Mouse (Mus musculus) lung, embryonic 14.5 days (tissue): ENCODE data around the gene Cops3. TPM values are rescaled to one million over a fixed set of nuclear protein-coding genes. Genes with fewer than 3 reads are reported as not detected.
A peak's percentile ranks its signal among the peaks of the same experiment; 100 is the strongest.

Experiments
- ATAC-seq: fragments of 200-750 bp; cut with Nextera tagmentation; 2 replicates; pipeline ENCODE4 v1.8.0; 2017; ENCODE audit warnings: mild to moderate bottlenecking, moderate TSS enrichment, moderate library complexity; ENCODE audit not compliant: insufficient read depth
- DNase-seq: peaks from one replicate; pipeline ENCODE4 v3.0.0-alpha.2; 2015
- H3K27ac ChIP-seq: fragments of 300-500 bp; sonication (generic); 2 replicates; pipeline ENCODE4 v1.5.1; 2014; ENCODE audit warnings: low read depth, mild to moderate bottlenecking, moderate library complexity
- H3K27me3 ChIP-seq: fragments of 300-500 bp; sonication (generic); 2 replicates; pipeline ENCODE4 v1.6.1; 2014; ENCODE audit warnings: low read length, control low read depth; ENCODE audit not compliant: insufficient read depth
- H3K36me3 ChIP-seq: fragments of 300-500 bp; sonication (generic); 2 replicates; pipeline ENCODE4 v1.6.1; 2014; ENCODE audit warnings: control low read depth; ENCODE audit not compliant: insufficient read depth
- H3K4me1 ChIP-seq: fragments of 300-500 bp; sonication (generic); 2 replicates; pipeline ENCODE4 v1.6.1; 2014; ENCODE audit warnings: antibody characterized with exemption, control low read depth; ENCODE audit not compliant: insufficient read depth
- H3K4me2 ChIP-seq: fragments of 300-500 bp; sonication (generic); 2 replicates; pipeline ENCODE4 v1.6.1; 2014; ENCODE audit warnings: mild to moderate bottlenecking
- H3K4me3 ChIP-seq: fragments of 300-500 bp; sonication (generic); 2 replicates; pipeline ENCODE4 v1.5.1; 2014; ENCODE audit warnings: low read depth, low read length
- H3K9ac ChIP-seq: fragments of 300-500 bp; sonication (generic); 2 replicates; pipeline ENCODE4 v1.6.1; 2014
- H3K9me3 ChIP-seq: fragments of 300-500 bp; sonication (generic); 2 replicates; pipeline ENCODE4 v1.6.1; 2016; ENCODE audit warnings: low read depth, low read length, control low read depth
- CTCF ChIP-seq: IDR thresholded peaks from 2 replicates; pipeline ENCODE4 v1.5.1; 2016; ENCODE audit warnings: antibody characterized with exemption, low read depth
- WGBS: fragments of 180-500 bp; shearing (Covaris S2); extraction: QIAGEN DNeasy Blood & Tissue Kit; methylation state at CpG from one replicate; pipeline ENCODE4 v1.1.7; 2014; 5-methylcytosine and 5-hydroxymethylcytosine counted together
- polyA plus RNA-seq: library from polyadenylated mRNA; unstranded; fragments of >200 nt; fragmentation: Nextera tagmentation; extraction: Ambion mirVana; gene quantifications from 2 replicates; pipeline ENCODE4 v1.2.1, GENCODE M21; 2014

Gene Cops3
- polyA plus RNA-seq, result 224 and 228 TPM in 2 replicates

- peak within 1 kb of the TSS; percentile 70 for H3K4me2 ChIP-seq
- DNase-seq, result peak; percentile 99
- H3K27ac ChIP-seq, result peak within 1 kb of the TSS; percentile 98
- no peaks in the 10 kb centered on the region for H3K27me3 ChIP-seq
- peak within 1 kb of the TSS; percentile 98 for H3K4me3 ChIP-seq
- peak; percentile 96 for ATAC-seq
- H3K36me3 ChIP-seq, result peaks cover 26% of the 10 kb centered on the region
- no peaks in the 10 kb centered on the region for H3K9me3 ChIP-seq
- peaks cover 6% of the 10 kb centered on the region; the same call in 1 of the 2 replicates for H3K4me1 ChIP-seq
- TF ChIP-seq CTCF, result peak; percentile 15; the same call in 1 of the 2 replicates
- WGBS, result under 1% methylated on average over 43 of the region's 43 CpGs
- peak within 1 kb of the TSS; percentile 95 for H3K9ac ChIP-seq
These were observed at the start of gene Cops3 for GRCm38 (mm10) chr11:59839459-59840126. Cops3 (minus strand) TSS chr11:59839838.

GRCm38 (mm10) chr11:59888151-59888550, 48.5 kb upstream of the Cops3 start:
- Histone ChIP-seq H3K27me3 (no peaks in the 10 kb centered on the region), H3K27ac (no peak overlapping the region), H3K36me3 (no peaks in the 10 kb centered on the region), H3K9me3 (no peaks in the 10 kb centered on the region), H3K4me1 (0 out of 2 replicates have a peak, but pooled peaks cover 4% of the 10 kb centered on the region), H3K9ac (no peak overlapping the region), H3K4me3 (no peak overlapping the region), H3K4me2 (no peak overlapping the region)
- DNase-seq, result no peak
- 69% methylated on average over 5 of the region's 5 CpGs for WGBS
- ATAC-seq, result no peak
- TF ChIP-seq CTCF, result no peak

- no peak overlapping the region for H3K9ac ChIP-seq
- no peak overlapping the region for H3K27ac ChIP-seq
- no peaks in the 10 kb centered on the region for H3K27me3 ChIP-seq
- 68% methylated on average over 1 of the region's 1 CpGs for WGBS
- H3K9me3 ChIP-seq, result no peaks in the 10 kb centered on the region
- H3K4me1 ChIP-seq, result 0 out of 2 replicates have a peak, but pooled peaks cover 4% of the 10 kb centered on the region
- H3K4me2 ChIP-seq, result no peak overlapping the region
- no peak for DNase-seq
- no peak for TF ChIP-seq CTCF
- no peak overlapping the region for H3K4me3 ChIP-seq
- ATAC-seq, result no peak
- no peaks in the 10 kb centered on the region for H3K36me3 ChIP-seq
These were observed 47.3 kb upstream of the Cops3 start for GRCm38 (mm10) chr11:59886952-59887351.

- 47% methylated on average over 17 of the region's 17 CpGs for WGBS
- no peak; the same call in 1 of the 2 replicates for ATAC-seq
- Histone ChIP-seq H3K9ac (no peak overlapping the region), H3K27me3 (no peaks in the 10 kb centered on the region), H3K9me3 (no peaks in the 10 kb centered on the region), H3K4me3 (no peak overlapping the region), H3K4me2 (no peak overlapping the region), H3K27ac (peak overlapping the region; percentile 9; the same call in 1 of the 2 replicates), H3K4me1 (0 out of 2 replicates have a peak, but pooled peaks cover 4% of the 10 kb centered on the region), H3K36me3 (no peaks in the 10 kb centered on the region)
- peak; percentile 59 for DNase-seq
- TF ChIP-seq CTCF, result peak; percentile 11; the same call in 1 of the 2 replicates
These were observed 45.8 kb upstream of the Cops3 start for GRCm38 (mm10) chr11:59885217-59885986.

- H3K4me1 ChIP-seq, result no peaks in the 10 kb centered on the region
- peaks cover 23% of the 10 kb centered on the region; the same call in 1 of the 2 replicates for H3K36me3 ChIP-seq
- no peak overlapping the region for H3K27ac ChIP-seq
- ATAC-seq, result peak; percentile 62; the same call in 1 of the 2 replicates
- H3K9me3 ChIP-seq, result no peaks in the 10 kb centered on the region
- peak; percentile 92 for TF ChIP-seq CTCF
- no peak overlapping the region for H3K4me3 ChIP-seq
- H3K27me3 ChIP-seq, result no peaks in the 10 kb centered on the region
- peak; percentile 93 for DNase-seq
- H3K4me2 ChIP-seq, result no peak overlapping the region
- no peak overlapping the region for H3K9ac ChIP-seq
- WGBS, result 23% methylated on average over 2 of the region's 2 CpGs
These were observed 40.4 kb upstream of the Cops3 start for GRCm38 (mm10) chr11:59880031-59880430.

- WGBS, result 85% methylated on average over 8 of the region's 8 CpGs
- H3K36me3 ChIP-seq, result peaks cover 41% of the 10 kb centered on the region; the same call in 1 of the 2 replicates
- TF ChIP-seq CTCF, result no peak
- no peaks in the 10 kb centered on the region for H3K27me3 ChIP-seq
- no peak overlapping the region for H3K27ac ChIP-seq
- H3K9me3 ChIP-seq, result no peaks in the 10 kb centered on the region
- H3K4me2 ChIP-seq, result no peak overlapping the region
- no peak overlapping the region for H3K4me3 ChIP-seq
- DNase-seq (no peak), ATAC-seq (no peak)
- H3K9ac ChIP-seq, result no peak overlapping the region
- no peaks in the 10 kb centered on the region for H3K4me1 ChIP-seq
These were observed 32.5 kb upstream of the Cops3 start for GRCm38 (mm10) chr11:59872124-59872523.

- no peaks in the 10 kb centered on the region for H3K9me3 ChIP-seq
- no peak for DNase-seq
- 78% methylated on average over 6 of the region's 6 CpGs for WGBS
- H3K4me1 ChIP-seq, result no peaks in the 10 kb centered on the region
- no peak overlapping the region for H3K27ac ChIP-seq
- no peak overlapping the region for H3K4me2 ChIP-seq
- TF ChIP-seq CTCF, result no peak
- no peaks in the 10 kb centered on the region for H3K27me3 ChIP-seq
- H3K9ac ChIP-seq, result no peak overlapping the region
- H3K36me3 ChIP-seq, result peaks cover 13% of the 10 kb centered on the region; the same call in 1 of the 2 replicates
- ATAC-seq, result no peak
- H3K4me3 ChIP-seq, result no peak overlapping the region
These were observed 24.7 kb upstream of the Cops3 start for GRCm38 (mm10) chr11:59864316-59864715.
